ENCODE assay signal across 30 mouse cellular contexts in the genomic region with DNA sequence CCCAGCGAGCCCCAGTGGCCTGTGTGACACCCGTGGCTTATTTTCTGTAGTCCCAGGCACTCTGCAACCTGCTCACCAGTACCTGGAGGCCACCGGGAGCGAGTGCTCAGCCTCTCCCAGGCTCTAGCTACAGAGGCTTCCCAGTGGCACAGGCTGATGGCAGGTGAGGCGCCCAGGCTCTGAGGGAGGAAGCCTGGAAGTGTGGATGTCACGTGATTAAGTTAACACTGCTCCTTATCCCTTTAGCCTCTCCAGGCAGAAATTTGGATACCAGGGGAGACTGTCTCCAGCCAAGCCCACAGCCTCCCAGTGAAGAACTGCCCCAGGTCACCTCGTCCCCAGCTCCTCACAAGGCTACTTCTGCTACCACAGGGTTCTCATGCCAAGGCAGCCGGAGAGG. TPM values are rescaled to one million over a fixed set of nuclear protein-coding genes. Genes with fewer than 3 reads are reported as not detected.
A peak's percentile ranks its signal among the peaks of the same experiment; 100 is the strongest.
DNase-seq lines count a peak whose midpoint lies in the region; ATAC-seq lines count a peak whose summit lies in the region.
"Had no signal": no experiment of that assay in that cellular context is flagged by ENCODE, and none has a peak within 500 bp of the region (broad histone marks: within the 10 kb centered on the region; RNA-seq: fewer than 3 reads in every experiment).

No protein-coding gene starts in this region.

- WGBS in kidney, embryonic 15.5 days = 74% methylated on average over 8 of the region's 8 CpGs
- WGBS in liver, embryonic 15.5 days (ENCODE audit: insufficient replicate concordance) = 57% methylated on average over 8 of the region's 8 CpGs
- WGBS in liver, embryonic 11.5 days = 70% methylated on average over 8 of the region's 8 CpGs

- no peak overlapping the region for H3K4me3 ChIP-seq in kidney, embryonic 15.5 days (replicated peaks)
- no peak overlapping the region for H3K4me3 ChIP-seq in liver, embryonic 15.5 days (replicated peaks)
- H3K4me3 ChIP-seq in liver, embryonic 11.5 days (ENCODE audit: low read depth, low read length) = no peak overlapping the region
- H3K4me3 ChIP-seq: heart, embryonic 12.5 days; hindbrain, embryonic 15.5 days; stomach, embryonic 15.5 days had no signal

- H3K27ac ChIP-seq in kidney, embryonic 15.5 days = peak overlapping the region; percentile 73
- no peak overlapping the region for H3K27ac ChIP-seq in liver, embryonic 15.5 days (replicated peaks)
- no peak overlapping the region for H3K27ac ChIP-seq in liver, embryonic 11.5 days (ENCODE audit: low read depth, low read length)
- H3K27ac ChIP-seq: hindbrain, embryonic 15.5 days; stomach, embryonic 15.5 days had no signal

- no peak overlapping the region for H3K4me2 ChIP-seq in kidney, embryonic 15.5 days
- no peak overlapping the region for H3K4me2 ChIP-seq in liver, embryonic 15.5 days
- no peak overlapping the region for H3K4me2 ChIP-seq in liver, embryonic 11.5 days
- H3K4me2 ChIP-seq: heart, embryonic 12.5 days; hindbrain, embryonic 15.5 days; lung, embryonic 14.5 days; midbrain, embryonic 11.5 days; stomach, embryonic 15.5 days had no signal

- no peak overlapping the region for H3K9ac ChIP-seq in kidney, embryonic 15.5 days
- H3K9ac ChIP-seq in liver, embryonic 15.5 days = no peak overlapping the region
- no peak overlapping the region for H3K9ac ChIP-seq in liver, embryonic 11.5 days (ENCODE audit: low read depth, low read length)
- H3K9ac ChIP-seq: hindbrain, embryonic 15.5 days; lung, embryonic 14.5 days; stomach, embryonic 15.5 days had no signal

- ATAC-seq in kidney, embryonic 15.5 days (replicated peaks; ENCODE audit: low FRiP score) = 0 out of 2 replicates have a peak, but pooled peaks have one; percentile 3
- 0 out of 2 replicates have a peak, but pooled peaks have one; percentile 30 for ATAC-seq in liver, embryonic 15.5 days (ENCODE audit: insufficient read depth)
- ATAC-seq in liver, embryonic 11.5 days (replicated peaks; ENCODE audit: low FRiP score) = no peak
- ATAC-seq: forebrain, embryonic 14.5 days; midbrain, embryonic 16.5 days; Patski had no signal

- no peaks in the 10 kb centered on the region for H3K27me3 ChIP-seq in kidney, embryonic 15.5 days
- no peaks in the 10 kb centered on the region for H3K27me3 ChIP-seq in liver, embryonic 15.5 days
- no peaks in the 10 kb centered on the region for H3K27me3 ChIP-seq in liver, embryonic 11.5 days (replicated peaks; ENCODE audit: control insufficient read depth, insufficient read depth, low read length)
- H3K27me3 ChIP-seq: hindbrain, embryonic 15.5 days; Patski; stomach, embryonic 15.5 days had no signal

- no peak for DNase-seq in kidney, postnatal 4 days
- no peak for DNase-seq in liver, embryonic 11.5 days (ENCODE audit: low spot score)
- peak; percentile 57 for DNase-seq in R1 (ENCODE audit: low read depth, low spot score)
- DNase-seq in adrenal gland, postnatal 4 days (ENCODE audit: low spot score in 2 of 2) = no peak
- no peak for DNase-seq in urinary bladder, postnatal 14 days (ENCODE audit: low spot score)
- DNase-seq: adrenal gland, adult 2 months; adrenal gland, postnatal 36 days; B cell, adult 2 months; cerebellum, adult 2 months; cerebellum, postnatal 25 days; gastrocnemius, postnatal 14 days; kidney, adult 9 months; layer of hippocampus, postnatal 36 days; left cerebral cortex, postnatal 4 days; lung, embryonic 14.5 days; lung, postnatal 36 days; right cerebral cortex, postnatal 25 days had no signal

- H3K36me3 ChIP-seq in kidney, embryonic 15.5 days = no peaks in the 10 kb centered on the region
- no peaks in the 10 kb centered on the region for H3K36me3 ChIP-seq in liver, embryonic 15.5 days (replicated peaks)
- no peaks in the 10 kb centered on the region for H3K36me3 ChIP-seq in liver, embryonic 11.5 days (ENCODE audit: control insufficient read depth, insufficient read depth, low read length)
- H3K36me3 ChIP-seq: heart, embryonic 12.5 days; hindbrain, embryonic 15.5 days; stomach, embryonic 15.5 days had no signal

- no peaks in the 10 kb centered on the region for H3K9me3 ChIP-seq in kidney, embryonic 15.5 days (replicated peaks)
- H3K9me3 ChIP-seq in liver, embryonic 15.5 days (replicated peaks) = no peaks in the 10 kb centered on the region
- H3K9me3 ChIP-seq in liver, embryonic 11.5 days (ENCODE audit: control insufficient read depth, low read length) = no peaks in the 10 kb centered on the region
- H3K9me3 ChIP-seq: heart, embryonic 12.5 days; hindbrain, embryonic 15.5 days; stomach, embryonic 15.5 days had no signal

- peaks cover 29% of the 10 kb centered on the region for H3K4me1 ChIP-seq in kidney, embryonic 15.5 days
- H3K4me1 ChIP-seq in liver, embryonic 15.5 days (replicated peaks) = 0 out of 2 replicates have a peak, but pooled peaks cover 13% of the 10 kb centered on the region
- H3K4me1 ChIP-seq in liver, embryonic 11.5 days (replicated peaks; ENCODE audit: control insufficient read depth, insufficient read depth, low read length) = peaks cover 7% of the 10 kb centered on the region; the same call in 1 of the 2 replicates
- H3K4me1 ChIP-seq: hindbrain, embryonic 15.5 days; stomach, embryonic 15.5 days had no signal

RNA-seq across cellular contexts. Expression of gene Hsd17b14, which starts 1.2 kb away (rescaled TPM):
- 11.8 and 14.8 TPM in 2 replicates for polyA plus RNA-seq in kidney, embryonic 15.5 days (2015; fragmentation: Nextera tagmentation; extraction: Ambion mirVana)
- polyA plus RNA-seq in liver, embryonic 15.5 days (2015; fragmentation: Nextera tagmentation; extraction: Ambion mirVana) = 1.9 and 2.2 TPM in 2 replicates
- 2.8 and 5.4 TPM in 2 replicates for polyA plus RNA-seq in liver, embryonic 11.5 days (2014; fragmentation: Nextera tagmentation; extraction: Ambion mirVana)
- total RNA-seq in adrenal gland, postnatal 4 days (2021) = 1 to 10 TPM; 1.3 to 1.8 TPM
- total RNA-seq: hematopoietic stem cell, adult 5-6 weeks; left cerebral cortex, postnatal 4 days; neutrophil, adult 5-6 weeks had no signal

RNA-seq across cellular contexts. Expression of gene Bcat2, which starts 16.4 kb away (rescaled TPM):
- 75.4 and 78.5 TPM in 2 replicates for polyA plus RNA-seq in kidney, embryonic 15.5 days (2015; fragmentation: Nextera tagmentation; extraction: Ambion mirVana)
- 46.3 and 48.5 TPM in 2 replicates for polyA plus RNA-seq in liver, embryonic 15.5 days (2015; fragmentation: Nextera tagmentation; extraction: Ambion mirVana)
- 84.7 and 90.1 TPM in 2 replicates for polyA plus RNA-seq in liver, embryonic 11.5 days (2014; fragmentation: Nextera tagmentation; extraction: Ambion mirVana)
- total RNA-seq in adrenal gland, postnatal 4 days (2021) = 10 to 100 TPM; 96.4 to 96.5 TPM

RNA-seq across cellular contexts. Expression of gene Plekha4, which starts 27.4 kb away (rescaled TPM):
- polyA plus RNA-seq in kidney, embryonic 15.5 days (2015; fragmentation: Nextera tagmentation; extraction: Ambion mirVana) = 4.5 and 5.1 TPM in 2 replicates
- polyA plus RNA-seq in liver, embryonic 15.5 days (2015; fragmentation: Nextera tagmentation; extraction: Ambion mirVana) = 0.66 and 0.75 TPM in 2 replicates
- 0.64 and 0.89 TPM in 2 replicates for polyA plus RNA-seq in liver, embryonic 11.5 days (2014; fragmentation: Nextera tagmentation; extraction: Ambion mirVana)
- 10 to 100 TPM; 12.5 to 17.5 TPM for total RNA-seq in adrenal gland, postnatal 4 days (2021)
- total RNA-seq: granulocyte monocyte progenitor cell, adult 5-6 weeks; megakaryocyte, adult 5-6 weeks had no signal

RNA-seq across cellular contexts. Expression of gene Ppp1r15a, which starts 27.5 kb away (rescaled TPM):
- polyA plus RNA-seq in kidney, embryonic 15.5 days (2015; fragmentation: Nextera tagmentation; extraction: Ambion mirVana) = 18.6 and 24.7 TPM in 2 replicates
- polyA plus RNA-seq in liver, embryonic 15.5 days (2015; fragmentation: Nextera tagmentation; extraction: Ambion mirVana) = 280 and 325 TPM in 2 replicates
- 61.6 and 62.0 TPM in 2 replicates for polyA plus RNA-seq in liver, embryonic 11.5 days (2014; fragmentation: Nextera tagmentation; extraction: Ambion mirVana)
- 10 to 100 TPM; 36.9 to 45.1 TPM for total RNA-seq in adrenal gland, postnatal 4 days (2021)

RNA-seq across cellular contexts. Expression of gene Nucb1, which starts 43.3 kb away (rescaled TPM):
- polyA plus RNA-seq in kidney, embryonic 15.5 days (2015; fragmentation: Nextera tagmentation; extraction: Ambion mirVana) = 221 and 252 TPM in 2 replicates
- polyA plus RNA-seq in liver, embryonic 15.5 days (2015; fragmentation: Nextera tagmentation; extraction: Ambion mirVana) = 118 and 131 TPM in 2 replicates
- polyA plus RNA-seq in liver, embryonic 11.5 days (2014; fragmentation: Nextera tagmentation; extraction: Ambion mirVana) = 149 and 153 TPM in 2 replicates
- total RNA-seq in adrenal gland, postnatal 4 days (2021) = 100 to 1,000 TPM; 236 to 239 TPM
